Mouse (Mus musculus): ENCODE results near the gene Dazap1. TPM values are rescaled to one million over a fixed set of nuclear protein-coding genes. Genes with fewer than 3 reads are reported as not detected.

Dazap1 gene
- total RNA-seq, 1 experiment = 154 TPM

GRCm38 (mm10) chr10:80250573-80250972 lies 10.7 kb upstream of the Dazap1 start:
- peaks cover 0 to 7% of the 10 kb centered on the region in 2 experiments; a peak in 2 of 4 replicates for H3K4me1 ChIP-seq (ENCODE audit: control insufficient read depth in 2 of 2, insufficient read depth in 2 of 2, low read length in 2 of 2, poor library complexity in 1 of 2)
- H3K9me3 ChIP-seq (ENCODE audit: control insufficient read depth, insufficient read depth, low read depth, low read length) = no peaks in the 10 kb centered on the region
- no peak overlapping the region for H3K4me3 ChIP-seq (ENCODE audit: insufficient read depth in 1 of 2, low read depth in 1 of 2, low read length in 2 of 2, poor library complexity in 1 of 2, severe bottlenecking in 1 of 2)
- DNase-seq (ENCODE audit: low read depth, low spot score) = no peak
- in situ Hi-C loops (cut with MboI; ENCODE audit: low sequenced_read_pairs in 2 of 2, unreplicated experiment in 2 of 2) = no loop called here
- H3K27ac ChIP-seq (ENCODE audit: insufficient read depth, low read depth, low read length, poor library complexity, severe bottlenecking) = no peak overlapping the region
- H3K9ac ChIP-seq (ENCODE audit: insufficient read depth, low read depth, low read length, poor library complexity, severe bottlenecking) = no peak overlapping the region
- peaks cover 22% of the 10 kb centered on the region for H3K36me3 ChIP-seq (ENCODE audit: control insufficient read depth, insufficient read depth, low read length, poor library complexity, severe bottlenecking)
- no peak for TF ChIP-seq CHD2 (IDR thresholded peaks at IDR 0.05; ENCODE audit: low read depth, low read length)
- no peak for TF ChIP-seq ZNF384 (IDR thresholded peaks at IDR 0.05; ENCODE audit: low read depth, low read length)
- TF ChIP-seq MAFK (IDR thresholded peaks at IDR 0.05; ENCODE audit: insufficient read depth, low read depth, low read length) = no peak
- TF ChIP-seq ZC3H11A (IDR thresholded peaks at IDR 0.05; ENCODE audit: borderline replicate concordance, low read depth, low read length) = no peak
- TF ChIP-seq HCFC1 (IDR thresholded peaks at IDR 0.05; ENCODE audit: borderline replicate concordance, insufficient read depth, low read length) = no peak

GRCm38 (mm10) chr10:80252011-80252410 lies 9.3 kb upstream of the Dazap1 start:
- H3K4me1 ChIP-seq (ENCODE audit: control insufficient read depth in 2 of 2, insufficient read depth in 2 of 2, low read length in 2 of 2, poor library complexity in 1 of 2) = peaks cover 0 to 11% of the 10 kb centered on the region in 2 experiments; a peak in 2 of 4 replicates
- H3K9me3 ChIP-seq (ENCODE audit: control insufficient read depth, insufficient read depth, low read depth, low read length) = no peaks in the 10 kb centered on the region
- TF ChIP-seq MAFK (IDR thresholded peaks at IDR 0.05; ENCODE audit: insufficient read depth, low read depth, low read length) (no peak), CHD2 (IDR thresholded peaks at IDR 0.05; ENCODE audit: low read depth, low read length) (no peak), HCFC1 (IDR thresholded peaks at IDR 0.05; ENCODE audit: borderline replicate concordance, insufficient read depth, low read length) (no peak), ZC3H11A (IDR thresholded peaks at IDR 0.05; ENCODE audit: borderline replicate concordance, low read depth, low read length) (no peak), ZNF384 (IDR thresholded peaks at IDR 0.05; ENCODE audit: low read depth, low read length) (no peak)
- no peak for DNase-seq (ENCODE audit: low read depth, low spot score)
- in situ Hi-C loops (cut with MboI; ENCODE audit: low sequenced_read_pairs in 2 of 2, unreplicated experiment in 2 of 2) = no loop called here
- peaks cover 35% of the 10 kb centered on the region for H3K36me3 ChIP-seq (ENCODE audit: control insufficient read depth, insufficient read depth, low read length, poor library complexity, severe bottlenecking)
- no peak overlapping the region for H3K4me3 ChIP-seq (ENCODE audit: insufficient read depth in 1 of 2, low read depth in 1 of 2, low read length in 2 of 2, poor library complexity in 1 of 2, severe bottlenecking in 1 of 2)
- no peak overlapping the region for H3K27ac ChIP-seq (ENCODE audit: insufficient read depth, low read depth, low read length, poor library complexity, severe bottlenecking)
- H3K9ac ChIP-seq (ENCODE audit: insufficient read depth, low read depth, low read length, poor library complexity, severe bottlenecking) = no peak overlapping the region

DNA sequence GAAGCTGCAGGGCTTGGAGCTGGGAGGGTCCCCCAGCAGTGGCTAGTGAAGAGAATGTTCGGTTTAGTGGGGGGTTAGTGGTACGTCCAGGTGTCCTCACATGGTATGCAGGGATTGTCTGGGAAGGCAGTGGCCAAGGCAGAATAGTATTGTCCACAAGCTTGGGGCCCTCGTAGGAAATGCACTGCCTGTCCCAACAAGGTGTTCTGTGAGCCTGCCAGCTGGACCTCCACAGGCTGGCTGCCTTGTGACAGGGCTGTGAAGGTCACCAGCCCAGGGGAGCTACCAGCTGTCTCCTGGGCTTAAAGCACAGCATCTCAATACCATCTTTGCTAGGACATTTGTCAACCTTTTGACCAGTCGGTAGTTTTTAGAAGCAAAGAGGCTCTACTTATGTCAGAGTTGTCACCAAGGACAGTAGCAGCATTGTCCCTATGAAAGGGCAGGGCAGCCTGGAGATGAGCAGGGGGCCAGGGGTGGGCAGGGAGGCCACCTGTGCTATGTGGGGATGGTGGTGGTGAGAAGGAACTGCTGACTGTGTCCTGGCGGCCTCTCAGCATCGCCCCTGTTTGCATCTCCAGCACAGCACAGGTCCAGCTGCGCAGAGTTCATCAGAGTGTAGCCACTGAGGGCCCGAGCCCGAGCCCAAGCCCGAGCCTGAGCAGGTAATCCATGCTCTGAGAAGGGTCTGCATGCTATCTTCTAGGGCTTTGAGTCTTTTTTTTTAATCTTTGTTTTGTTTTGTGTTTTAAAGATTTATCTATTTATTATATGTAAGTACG lies 8.6 kb upstream of the Dazap1 start:
- in situ Hi-C loops (cut with MboI; ENCODE audit: low sequenced_read_pairs in 2 of 2, unreplicated experiment in 2 of 2) = no loop called here
- Histone ChIP-seq H3K9me3 (ENCODE audit: control insufficient read depth, insufficient read depth, low read depth, low read length) (no peaks in the 10 kb centered on the region), H3K9ac (ENCODE audit: insufficient read depth, low read depth, low read length, poor library complexity, severe bottlenecking) (no peak overlapping the region), H3K27ac (ENCODE audit: insufficient read depth, low read depth, low read length, poor library complexity, severe bottlenecking) (no peak overlapping the region), H3K4me3 (ENCODE audit: insufficient read depth in 1 of 2, low read depth in 1 of 2, low read length in 2 of 2, poor library complexity in 1 of 2, severe bottlenecking in 1 of 2) (no peak overlapping the region), H3K4me1 (ENCODE audit: control insufficient read depth in 2 of 2, insufficient read depth in 2 of 2, low read length in 2 of 2, poor library complexity in 1 of 2) (peaks cover 0 to 11% of the 10 kb centered on the region in 2 experiments; a peak in 2 of 4 replicates), H3K36me3 (ENCODE audit: control insufficient read depth, insufficient read depth, low read length, poor library complexity, severe bottlenecking) (peaks cover 38% of the 10 kb centered on the region)
- TF ChIP-seq HCFC1 (IDR thresholded peaks at IDR 0.05; ENCODE audit: borderline replicate concordance, insufficient read depth, low read length) (no peak), MAFK (IDR thresholded peaks at IDR 0.05; ENCODE audit: insufficient read depth, low read depth, low read length) (no peak), ZC3H11A (IDR thresholded peaks at IDR 0.05; ENCODE audit: borderline replicate concordance, low read depth, low read length) (no peak), ZNF384 (IDR thresholded peaks at IDR 0.05; ENCODE audit: low read depth, low read length) (no peak), CHD2 (IDR thresholded peaks at IDR 0.05; ENCODE audit: low read depth, low read length) (no peak)
- DNase-seq (ENCODE audit: low read depth, low spot score) = no peak

DNA sequence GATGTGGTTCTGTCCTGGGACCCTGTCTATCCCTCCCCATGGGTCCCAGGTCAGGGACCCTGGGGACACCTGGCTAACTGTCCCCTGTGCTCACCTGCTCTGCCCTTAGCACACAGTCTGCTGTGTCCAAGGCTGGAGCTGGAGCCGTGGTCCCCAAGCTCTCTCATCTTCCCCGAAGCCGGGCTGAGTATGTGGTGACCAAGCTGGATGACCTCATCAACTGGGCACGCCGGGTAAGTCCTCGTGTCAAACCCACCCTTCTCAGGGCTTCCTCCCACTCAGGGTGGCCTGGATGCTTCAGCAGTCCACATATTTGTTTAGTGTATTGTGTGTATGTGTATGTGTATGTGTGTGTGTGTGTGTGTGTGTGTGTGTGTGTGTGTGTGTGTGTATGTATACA lies 7.7 kb upstream of the Dazap1 start:
- Histone ChIP-seq H3K9me3 (ENCODE audit: control insufficient read depth, insufficient read depth, low read depth, low read length) (no peaks in the 10 kb centered on the region), H3K9ac (ENCODE audit: insufficient read depth, low read depth, low read length, poor library complexity, severe bottlenecking) (no peak overlapping the region), H3K4me1 (ENCODE audit: control insufficient read depth in 2 of 2, insufficient read depth in 2 of 2, low read length in 2 of 2, poor library complexity in 1 of 2) (peaks cover 0 to 11% of the 10 kb centered on the region in 2 experiments; a peak in 2 of 4 replicates), H3K36me3 (ENCODE audit: control insufficient read depth, insufficient read depth, low read length, poor library complexity, severe bottlenecking) (peaks cover 44% of the 10 kb centered on the region), H3K27ac (ENCODE audit: insufficient read depth, low read depth, low read length, poor library complexity, severe bottlenecking) (no peak overlapping the region), H3K4me3 (ENCODE audit: insufficient read depth in 1 of 2, low read depth in 1 of 2, low read length in 2 of 2, poor library complexity in 1 of 2, severe bottlenecking in 1 of 2) (no peak overlapping the region)
- in situ Hi-C loops (cut with MboI; ENCODE audit: low sequenced_read_pairs in 2 of 2, unreplicated experiment in 2 of 2) = no loop called here
- DNase-seq (ENCODE audit: low read depth, low spot score) = no peak
- no peak for TF ChIP-seq ZNF384 (IDR thresholded peaks at IDR 0.05; ENCODE audit: low read depth, low read length)
- no peak for TF ChIP-seq CHD2 (IDR thresholded peaks at IDR 0.05; ENCODE audit: low read depth, low read length)
- TF ChIP-seq MAFK (IDR thresholded peaks at IDR 0.05; ENCODE audit: insufficient read depth, low read depth, low read length) = no peak
- TF ChIP-seq HCFC1 (IDR thresholded peaks at IDR 0.05; ENCODE audit: borderline replicate concordance, insufficient read depth, low read length) = no peak
- TF ChIP-seq ZC3H11A (IDR thresholded peaks at IDR 0.05; ENCODE audit: borderline replicate concordance, low read depth, low read length) = no peak

All from ES-E14 (cell line).